Mouse (Mus musculus) cerebellum, adult 18-20 months (tissue): ENCODE results near the gene Bricd5.

Source experiments
- DNase-seq, 2 experiments: peaks; one replicate each; pipeline ENCODE4 v3.0.0; 2021

Gene Bricd5

DNA sequence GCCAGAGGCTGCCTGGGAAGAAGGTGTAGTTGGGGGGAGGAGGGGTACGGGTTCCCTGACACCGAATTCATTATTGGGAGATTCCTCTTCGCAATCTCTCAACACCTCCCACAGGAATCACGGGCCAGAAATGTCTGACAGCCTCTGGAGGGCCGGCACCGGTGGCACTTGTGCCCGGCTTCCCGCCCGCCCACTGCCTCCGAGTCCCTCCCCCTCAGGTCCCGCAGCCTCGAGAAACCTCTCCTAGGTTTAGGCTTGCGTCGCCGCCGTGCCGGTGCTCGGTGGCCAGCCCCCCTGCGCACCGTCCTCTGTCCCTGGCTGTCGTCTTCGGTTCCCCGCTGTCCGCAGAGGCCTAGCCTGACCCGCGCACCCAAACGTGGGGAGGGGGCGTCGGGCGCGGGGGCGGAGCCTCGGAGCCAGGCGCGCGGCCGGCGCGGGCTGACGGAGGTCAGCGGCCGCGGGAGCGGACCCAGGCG lies 14.5 kb downstream of the Bricd5 start, which contains the start of gene Caskin1:
Gene Caskin1 (plus strand): TSS at position 416 of the 476 bp plus-strand sequence.
- DNase-seq, result peak; percentile 77 to 79

- DNase-seq, result peak; percentile 50 to 71
These were observed 15.1 kb downstream of the Bricd5 start for GRCm38 (mm10) chr17:24488662-24489264.

DNA sequence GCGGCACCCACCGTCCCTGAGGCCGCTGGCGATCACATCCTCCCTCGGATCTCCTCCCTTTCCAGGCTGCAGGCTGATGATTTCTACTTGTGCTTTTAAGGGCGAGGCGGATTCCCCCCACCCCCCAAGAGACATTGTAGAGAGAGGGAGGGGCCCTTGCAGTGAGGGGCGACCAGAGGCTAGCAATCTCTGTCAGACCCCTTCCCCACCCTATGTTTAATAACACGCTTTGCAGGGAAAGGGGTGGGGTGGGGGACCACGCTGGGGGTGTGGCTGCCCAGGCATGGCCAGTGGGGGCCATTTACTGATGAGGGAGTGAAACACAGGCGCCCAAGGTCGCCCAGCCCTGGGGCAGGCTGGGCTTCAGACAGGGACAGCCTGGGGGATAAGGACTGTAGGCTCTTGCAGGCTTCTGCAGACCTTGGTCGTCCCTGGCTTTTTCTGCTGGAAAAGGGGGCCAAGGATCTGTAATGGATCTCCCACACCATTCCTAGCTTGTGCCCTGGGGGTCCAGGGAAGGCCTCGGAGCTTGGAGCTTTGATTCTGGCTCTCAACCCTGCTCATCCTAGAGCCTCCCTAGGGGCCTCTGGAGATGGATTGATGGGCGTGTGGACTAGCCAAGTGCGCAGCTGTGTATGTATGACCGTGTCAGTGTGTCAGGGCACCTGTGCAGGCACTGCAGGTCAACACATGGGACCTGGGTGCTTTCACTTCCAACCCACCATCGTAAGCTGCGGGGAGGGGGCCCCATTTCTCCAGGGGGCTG lies 15.8 kb downstream of the Bricd5 start:
- DNase-seq, result no peak

DNA sequence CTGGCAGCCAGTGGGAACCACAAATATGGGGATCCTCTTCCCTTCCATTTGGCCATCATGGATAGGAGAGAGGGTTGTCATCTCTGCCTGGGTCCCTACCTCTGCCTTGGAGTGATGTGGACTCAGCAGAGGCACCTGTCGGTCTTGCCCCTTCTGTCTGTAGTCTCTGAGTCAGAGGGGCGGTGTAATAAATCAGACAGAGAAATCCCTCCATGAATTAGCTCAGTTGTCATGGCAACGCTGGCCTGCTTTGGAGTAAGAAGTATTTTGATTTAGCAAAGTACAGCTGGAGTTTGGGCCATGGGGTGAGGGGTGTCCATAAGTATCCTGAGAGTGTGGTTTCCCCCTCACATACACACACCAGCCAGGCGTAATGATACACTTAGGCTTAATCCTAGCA lies 16.7 kb downstream of the Bricd5 start:
- DNase-seq, result no peak

DNA sequence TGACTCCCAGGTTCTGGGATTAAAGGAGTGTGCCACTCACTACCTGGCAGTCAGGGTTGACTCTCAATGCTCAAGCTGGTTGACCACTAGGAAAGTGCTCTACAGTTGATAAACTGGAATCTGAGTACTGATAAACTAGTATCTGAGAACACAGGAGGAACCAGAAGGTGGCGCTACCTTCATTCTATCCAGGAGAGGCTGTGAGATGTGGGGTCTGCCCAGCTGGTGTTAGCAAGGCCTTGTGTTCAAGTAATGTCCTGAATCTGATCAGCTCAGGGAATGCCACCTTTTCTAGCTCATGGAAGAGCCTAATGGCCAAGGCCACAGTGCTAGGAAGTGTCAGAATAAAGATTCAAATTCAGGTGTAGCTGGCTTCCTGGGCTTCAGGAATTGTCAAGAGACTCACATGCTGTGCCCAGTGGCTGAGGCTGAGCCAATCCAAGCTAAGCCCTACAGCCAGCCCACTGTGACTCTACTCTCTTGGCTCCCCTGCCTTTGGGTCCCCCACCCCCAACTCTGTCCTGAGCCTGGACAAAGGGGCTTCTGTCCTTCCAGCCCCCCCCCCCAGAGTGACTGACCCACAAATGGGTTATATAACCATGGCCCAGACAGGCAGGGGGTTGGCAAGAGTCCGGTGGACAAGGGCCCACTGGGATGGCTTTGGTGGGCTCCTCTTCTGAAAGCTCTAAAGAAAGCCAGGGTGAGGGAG lies 21.1 kb downstream of the Bricd5 start:
- peak; percentile 66 to 69 for DNase-seq

- no peak for DNase-seq
These were observed 21.8 kb downstream of the Bricd5 start for GRCm38 (mm10) chr17:24495443-24495842.

DNA sequence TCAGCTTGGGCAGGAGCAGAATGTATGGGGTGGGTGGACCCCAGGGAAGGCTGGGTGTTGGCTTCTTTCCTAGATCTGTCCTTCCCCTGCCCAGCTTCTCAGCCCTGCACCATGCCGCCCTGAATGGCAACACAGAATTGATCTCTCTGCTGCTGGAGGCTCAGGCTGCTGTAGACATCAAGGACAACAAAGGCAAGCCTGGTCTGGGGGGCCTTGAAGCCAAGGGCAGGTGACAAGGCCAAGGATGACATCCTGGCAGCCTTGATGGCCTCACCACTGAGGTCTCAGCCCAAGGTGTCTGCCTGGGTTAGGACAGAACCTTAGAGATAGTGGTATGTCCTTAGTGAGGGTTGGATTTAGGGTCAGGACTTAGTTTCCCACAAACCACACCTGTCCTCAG lies 22.3 kb downstream of the Bricd5 start:
- DNase-seq, result no peak

DNA sequence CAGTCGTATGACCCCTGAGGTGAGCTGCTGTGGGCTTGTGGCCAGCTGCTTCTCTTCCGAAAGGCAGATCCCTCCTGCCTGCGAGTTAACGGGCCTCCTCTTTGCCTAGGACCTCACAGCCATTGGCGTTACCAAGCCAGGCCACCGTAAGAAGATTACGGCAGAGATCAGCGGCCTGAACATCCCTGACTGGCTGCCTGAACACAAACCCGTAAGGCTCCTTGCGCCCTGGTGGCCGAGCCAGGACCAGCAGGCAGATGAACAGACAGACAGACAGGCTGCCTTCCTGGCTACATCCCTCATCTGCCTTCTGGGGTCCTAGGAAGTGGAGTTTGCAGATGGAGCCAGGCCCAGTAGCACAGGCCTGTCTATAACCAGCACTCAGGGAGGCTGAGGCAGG lies 28.5 kb downstream of the Bricd5 start:
- no peak for DNase-seq

GRCm38 (mm10) chr17:24504085-24504484 lies 30.4 kb downstream of the Bricd5 start:
- DNase-seq, result no peak

- DNase-seq, result no peak
These were observed 31.7 kb downstream of the Bricd5 start for GRCm38 (mm10) chr17:24505286-24505955.

DNA sequence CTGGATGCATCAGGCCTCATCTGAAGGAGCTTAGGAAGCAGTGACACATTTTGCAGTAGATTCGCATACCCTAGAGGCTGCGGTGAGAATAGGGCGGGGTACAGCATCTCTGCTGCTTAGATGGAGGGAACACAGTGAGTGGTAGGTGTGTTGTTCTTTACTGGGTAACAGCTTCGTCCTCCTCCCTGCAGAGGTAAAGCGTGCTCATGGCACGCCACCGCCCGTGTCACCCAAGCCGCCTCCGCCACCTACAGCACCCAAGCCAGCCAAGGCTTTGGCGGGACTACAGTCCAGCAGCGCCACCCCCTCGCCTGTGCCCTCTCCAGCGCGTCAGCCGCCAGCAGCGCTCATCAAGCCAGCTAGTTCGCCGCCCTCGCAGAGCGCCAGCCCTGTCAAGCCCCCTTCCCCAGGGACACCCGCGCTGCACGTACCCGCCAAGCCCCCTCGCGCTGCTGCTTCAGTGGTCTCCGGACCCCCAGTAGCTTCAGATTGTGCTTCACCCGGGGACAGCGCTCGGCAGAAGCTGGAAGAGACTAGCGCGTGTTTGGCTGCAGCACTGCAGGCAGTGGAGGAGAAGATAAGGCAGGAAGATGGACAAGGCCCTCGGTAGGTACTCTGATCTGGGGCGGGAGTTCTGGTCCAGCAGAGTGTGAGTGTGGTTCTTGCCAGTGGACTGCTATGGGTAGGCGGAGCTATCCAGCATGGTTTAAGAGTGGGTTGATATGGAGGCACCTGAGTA lies 32.8 kb downstream of the Bricd5 start:
- DNase-seq, result peak; percentile 67 to 69

- DNase-seq, result no peak
These were observed 33.5 kb downstream of the Bricd5 start for GRCm38 (mm10) chr17:24507129-24507664.

- DNase-seq, result no peak
These were observed 34.2 kb downstream of the Bricd5 start for GRCm38 (mm10) chr17:24507806-24508460.

- DNase-seq, result peak; percentile 70 to 71
These were observed 39.9 kb downstream of the Bricd5 start for GRCm38 (mm10) chr17:24513609-24514008.

- no peak for DNase-seq
These were observed 40.9 kb downstream of the Bricd5 start for GRCm38 (mm10) chr17:24514270-24515257.

GRCm38 (mm10) chr17:24520450-24520849 lies 46.8 kb downstream of the Bricd5 start:
- DNase-seq, result no peak

GRCm38 (mm10) chr17:24524734-24525133 lies 51.0 kb downstream of the Bricd5 start:
- no peak for DNase-seq
